Mouse (Mus musculus) thymus, adult 2 months (tissue): Measurements from ENCODE around the gene Ubash3b.

ENCODE experiments used
- CTCF ChIP-seq: fragments of 200-500 bp; IDR thresholded peaks from 2 replicates; pipeline ENCODE4 v1.5.1; 2012; ENCODE audit warnings: mild to moderate bottlenecking, control low read depth, low read length, moderate library complexity, borderline replicate concordance; ENCODE audit not compliant: control insufficient read depth, poor library complexity, insufficient read depth; ENCODE audit errors: extremely low read depth
- POLR2A ChIP-seq: fragments of 200-500 bp; IDR thresholded peaks from 2 replicates; pipeline ENCODE4 v1.6.1; 2012; ENCODE audit warnings: mild to moderate bottlenecking, low read length, control low read depth, moderate library complexity; ENCODE audit not compliant: control insufficient read depth, poor library complexity, insufficient read depth; ENCODE audit errors: extremely low read depth

DNA sequence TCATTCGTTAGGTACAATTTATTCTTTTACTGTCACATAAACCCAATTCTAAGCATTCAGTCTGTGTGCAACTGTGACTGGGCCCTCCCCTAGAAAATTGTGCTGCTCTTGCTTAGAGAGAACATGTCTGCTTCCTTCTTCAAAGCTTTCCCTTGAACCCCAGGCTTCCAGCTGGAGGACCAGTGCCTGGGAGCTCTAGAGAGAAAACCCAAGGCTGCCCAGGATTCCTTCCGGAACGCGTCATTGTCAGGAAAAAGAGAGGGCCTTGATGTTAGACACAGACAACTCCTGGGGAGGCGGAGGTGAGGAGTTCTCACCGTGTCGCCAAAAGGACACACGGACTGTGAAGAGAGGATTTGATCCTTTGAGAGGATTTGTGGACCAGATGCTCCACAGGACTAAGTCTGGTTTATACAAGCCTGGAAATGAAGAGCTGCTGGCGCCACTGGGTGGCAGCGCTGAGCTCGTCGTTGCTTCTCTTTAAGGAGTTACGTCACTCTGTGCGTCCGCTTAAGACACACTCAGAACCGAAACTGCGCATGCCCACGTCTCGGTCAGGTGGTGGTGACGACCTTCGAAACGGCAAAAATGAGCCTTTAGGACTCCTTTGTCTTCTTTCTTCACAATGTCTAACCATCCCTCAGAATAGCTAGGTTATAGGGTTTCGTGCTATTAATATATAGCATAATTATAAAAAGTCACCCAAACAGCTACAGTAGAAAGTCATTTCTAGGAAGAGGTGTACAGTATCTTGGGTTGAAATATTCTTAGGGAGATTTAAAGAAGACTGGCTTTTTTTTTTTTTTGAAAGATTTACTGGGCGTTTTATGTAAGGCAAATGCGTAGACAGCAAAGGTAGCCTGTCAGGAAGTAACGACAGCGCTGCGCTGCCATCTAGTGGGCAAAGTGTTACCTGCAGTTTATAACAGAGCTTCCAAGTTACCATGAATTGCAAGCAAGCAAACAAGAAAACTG, 45.9 kb upstream of the Ubash3b start:
- peak; percentile 78; the same call in 1 of the 2 replicates for TF ChIP-seq CTCF
- no peak for TF ChIP-seq POLR2A
